Mouse (Mus musculus): ENCODE measurements around the gene Sephs2. TPM values are rescaled to one million over a fixed set of nuclear protein-coding genes. Genes with fewer than 3 reads are reported as not detected.
"Not testable (repeated sequence)": the region's sequence is repeated elsewhere in the genome, so short reads cannot be mapped to it uniquely, and the experiment has no call there.

Gene Sephs2
- polyA plus RNA-seq, 1 experiment from 2014 or later = 104 TPM

GRCm38 (mm10) chr7:127253341-127253740 is 20.5 kb downstream of the Sephs2 start:
- Histone ChIP-seq H3K4me1 (ENCODE audit: control insufficient read depth, insufficient read depth, low read length) (peaks cover 6% of the 10 kb centered on the region; the same call in 1 of the 2 replicates), H3K4me3 (ENCODE audit: low read depth, low read length) (peak overlapping the region; percentile 54), H3K36me3 (ENCODE audit: control insufficient read depth, insufficient read depth, low read length) (peaks cover 7% of the 10 kb centered on the region), H3K27ac (replicated peaks; ENCODE audit: low read depth, low read length) (no peak overlapping the region), H3K4me2 (ENCODE audit: low read depth, severe bottlenecking) (peak overlapping the region; percentile 82), H3K9ac (ENCODE audit: low read length) (peak overlapping the region; percentile 68; the same call in 1 of the 2 replicates), H3K9me3 (ENCODE audit: control insufficient read depth, low read length) (no peaks in the 10 kb centered on the region), H3K27me3 (ENCODE audit: control insufficient read depth, insufficient read depth, low read length) (no peaks in the 10 kb centered on the region)
- WGBS = 84% methylated on average over 6 of the region's 6 CpGs
- ATAC-seq (ENCODE audit: insufficient number of reproducible peaks, low FRiP score, low TSS enrichment, low read depth) (0 out of 2 replicates have a peak, but pooled peaks have one; percentile 15), DNase-seq (ENCODE audit: low spot score) (no peak)

- H3K4me3 ChIP-seq (ENCODE audit: low read depth, low read length) = no peak overlapping the region
- ATAC-seq (ENCODE audit: insufficient number of reproducible peaks, low FRiP score, low TSS enrichment, low read depth) = no peak
- no peak overlapping the region for H3K9ac ChIP-seq (ENCODE audit: low read length)
- H3K27me3 ChIP-seq (ENCODE audit: control insufficient read depth, insufficient read depth, low read length) = no peaks in the 10 kb centered on the region
- peaks cover 6% of the 10 kb centered on the region; the same call in 1 of the 2 replicates for H3K4me1 ChIP-seq (ENCODE audit: control insufficient read depth, insufficient read depth, low read length)
- 88% methylated on average over 2 of the region's 2 CpGs for WGBS
- no peaks in the 10 kb centered on the region for H3K9me3 ChIP-seq (ENCODE audit: control insufficient read depth, low read length)
- DNase-seq (ENCODE audit: low spot score) = no peak
- peaks cover 5% of the 10 kb centered on the region for H3K36me3 ChIP-seq (ENCODE audit: control insufficient read depth, insufficient read depth, low read length)
- no peak overlapping the region for H3K4me2 ChIP-seq (ENCODE audit: low read depth, severe bottlenecking)
- no peak overlapping the region for H3K27ac ChIP-seq (replicated peaks; ENCODE audit: low read depth, low read length)
Observed at GRCm38 (mm10) chr7:127252414-127252813, 21.4 kb downstream of the Sephs2 start.

- not testable (repeated sequence) for H3K36me3 ChIP-seq (ENCODE audit: control insufficient read depth, insufficient read depth, low read length)
- WGBS = 90% methylated on average over 8 of the region's 8 CpGs
Observed at GRCm38 (mm10) chr7:127250511-127250910, 23.3 kb downstream of the Sephs2 start.

GRCm38 (mm10) chr7:127244658-127245510 is 29.0 kb downstream of the Sephs2 start:
- peak overlapping the region; percentile 71 for H3K4me2 ChIP-seq (ENCODE audit: low read depth, severe bottlenecking)
- peaks cover 9% of the 10 kb centered on the region; the same call in 1 of the 2 replicates for H3K4me1 ChIP-seq (ENCODE audit: control insufficient read depth, insufficient read depth, low read length)
- peak overlapping the region; percentile 90 for H3K4me3 ChIP-seq (ENCODE audit: low read depth, low read length)
- H3K27me3 ChIP-seq (ENCODE audit: control insufficient read depth, insufficient read depth, low read length) = no peaks in the 10 kb centered on the region
- WGBS = 12% methylated on average over 32 of the region's 33 CpGs
- no peaks in the 10 kb centered on the region for H3K9me3 ChIP-seq (ENCODE audit: control insufficient read depth, low read length)
- peak overlapping the region; percentile 91 for H3K9ac ChIP-seq (ENCODE audit: low read length)
- H3K36me3 ChIP-seq (ENCODE audit: control insufficient read depth, insufficient read depth, low read length) = 0 out of 2 replicates have a peak, but pooled peaks cover 4% of the 10 kb centered on the region
- ATAC-seq (ENCODE audit: insufficient number of reproducible peaks, low FRiP score, low TSS enrichment, low read depth) = peak; percentile 73
- no peak for DNase-seq (ENCODE audit: low spot score)
- peak overlapping the region; percentile 81 for H3K27ac ChIP-seq (replicated peaks; ENCODE audit: low read depth, low read length)

More at GRCm38 (mm10) chr7:127250511-127250910, 23.3 kb downstream of the Sephs2 start:
- ATAC-seq (ENCODE audit: insufficient number of reproducible peaks, low FRiP score, low TSS enrichment, low read depth); H3K27ac ChIP-seq (replicated peaks; ENCODE audit: low read depth, low read length); H3K27me3 ChIP-seq (ENCODE audit: control insufficient read depth, insufficient read depth, low read length); H3K9me3 ChIP-seq (ENCODE audit: control insufficient read depth, low read length); H3K9ac ChIP-seq (ENCODE audit: low read length); H3K4me2 ChIP-seq (ENCODE audit: low read depth, severe bottlenecking); DNase-seq (ENCODE audit: low spot score); H3K4me3 ChIP-seq (ENCODE audit: low read depth, low read length); H3K4me1 ChIP-seq (ENCODE audit: control insufficient read depth, insufficient read depth, low read length): not testable (repeated sequence)

- Histone ChIP-seq H3K4me3 (ENCODE audit: low read depth, low read length) (peak within 1 kb of the TSS; percentile 90), H3K27ac (replicated peaks; ENCODE audit: low read depth, low read length) (peak within 1 kb of the TSS; percentile 87), H3K4me1 (ENCODE audit: control insufficient read depth, insufficient read depth, low read length) (peaks cover 9% of the 10 kb centered on the region; the same call in 1 of the 2 replicates), H3K36me3 (ENCODE audit: control insufficient read depth, insufficient read depth, low read length) (0 out of 2 replicates have a peak, but pooled peaks cover 3% of the 10 kb centered on the region), H3K9ac (ENCODE audit: low read length) (peak within 1 kb of the TSS; percentile 91), H3K9me3 (ENCODE audit: control insufficient read depth, low read length) (no peaks in the 10 kb centered on the region), H3K4me2 (ENCODE audit: low read depth, severe bottlenecking) (peak within 1 kb of the TSS; percentile 71), H3K27me3 (ENCODE audit: control insufficient read depth, insufficient read depth, low read length) (no peaks in the 10 kb centered on the region)
- peak; percentile 95 for DNase-seq (ENCODE audit: low spot score)
- peak; percentile 93 for ATAC-seq (ENCODE audit: insufficient number of reproducible peaks, low FRiP score, low TSS enrichment, low read depth)
- WGBS = under 1% methylated on average over 55 of the region's 56 CpGs
Observed at GRCm38 (mm10) chr7:127243870-127244657, 29.8 kb downstream of the Sephs2 start, which contains the start of gene Zfp771. Zfp771 (plus strand) TSS chr7:127244274.

- H3K36me3 ChIP-seq (ENCODE audit: control insufficient read depth, insufficient read depth, low read length) = peaks cover 6% of the 10 kb centered on the region; the same call in 1 of the 2 replicates
- H3K9ac ChIP-seq (ENCODE audit: low read length) = peak overlapping the region; percentile 91; the same call in 1 of the 2 replicates
Observed at GRCm38 (mm10) chr7:127243361-127243867, 30.4 kb downstream of the Sephs2 start.

GRCm38 (mm10) chr7:127234777-127235176 is 39.1 kb downstream of the Sephs2 start:
- Histone ChIP-seq H3K27ac (replicated peaks; ENCODE audit: low read depth, low read length) (no peak overlapping the region), H3K4me1 (ENCODE audit: control insufficient read depth, insufficient read depth, low read length) (peaks cover 7% of the 10 kb centered on the region), H3K4me2 (ENCODE audit: low read depth, severe bottlenecking) (no peak overlapping the region), H3K4me3 (ENCODE audit: low read depth, low read length) (0 out of 2 replicates have a peak overlapping the region, but pooled peaks have one; percentile 94), H3K9me3 (ENCODE audit: control insufficient read depth, low read length) (peaks cover 2% of the 10 kb centered on the region; the same call in 1 of the 2 replicates), H3K36me3 (ENCODE audit: control insufficient read depth, insufficient read depth, low read length) (peaks cover 40% of the 10 kb centered on the region), H3K27me3 (ENCODE audit: control insufficient read depth, insufficient read depth, low read length) (no peaks in the 10 kb centered on the region), H3K9ac (ENCODE audit: low read length) (no peak overlapping the region)
- 94% methylated on average over 2 of the region's 2 CpGs for WGBS
- DNase-seq (ENCODE audit: low spot score) (no peak), ATAC-seq (ENCODE audit: insufficient number of reproducible peaks, low FRiP score, low TSS enrichment, low read depth) (no peak)

More at GRCm38 (mm10) chr7:127243361-127243867, 30.4 kb downstream of the Sephs2 start:
- DNase-seq (ENCODE audit: low spot score) (no peak), ATAC-seq (ENCODE audit: insufficient number of reproducible peaks, low FRiP score, low TSS enrichment, low read depth) (no peak)
- Histone ChIP-seq H3K9me3 (ENCODE audit: control insufficient read depth, low read length) (no peaks in the 10 kb centered on the region), H3K4me1 (ENCODE audit: control insufficient read depth, insufficient read depth, low read length) (peaks cover 9% of the 10 kb centered on the region; the same call in 1 of the 2 replicates), H3K27ac (replicated peaks; ENCODE audit: low read depth, low read length) (peak overlapping the region; percentile 87), H3K27me3 (ENCODE audit: control insufficient read depth, insufficient read depth, low read length) (no peaks in the 10 kb centered on the region), H3K4me3 (ENCODE audit: low read depth, low read length) (no peak overlapping the region), H3K4me2 (ENCODE audit: low read depth, severe bottlenecking) (peak overlapping the region; percentile 71; the same call in 1 of the 2 replicates)
- 32% methylated on average over 2 of the region's 2 CpGs for WGBS

Measured in limb, embryonic 11.5 days (tissue).